Mouse (Mus musculus) heart, postnatal 0 days (tissue): ENCODE measurements around the gene Celf2.

ENCODE experiments used
- CTCF ChIP-seq: IDR thresholded peaks from 2 replicates; pipeline ENCODE4 v1.5.1; 2016; ENCODE audit warnings: antibody characterized with exemption, control low read depth, low read depth
- EP300 ChIP-seq: IDR thresholded peaks from 2 replicates; pipeline ENCODE4 v1.6.1; 2016; ENCODE audit warnings: antibody characterized with exemption, low read depth

- no peak for TF ChIP-seq CTCF
- TF ChIP-seq EP300 = no peak
Observed at GRCm38 (mm10) chr2:7484974-7485373, 24.4 kb downstream of the Celf2 start.
